12 mouse cellular contexts compared by ENCODE assay signal in the genomic region with DNA sequence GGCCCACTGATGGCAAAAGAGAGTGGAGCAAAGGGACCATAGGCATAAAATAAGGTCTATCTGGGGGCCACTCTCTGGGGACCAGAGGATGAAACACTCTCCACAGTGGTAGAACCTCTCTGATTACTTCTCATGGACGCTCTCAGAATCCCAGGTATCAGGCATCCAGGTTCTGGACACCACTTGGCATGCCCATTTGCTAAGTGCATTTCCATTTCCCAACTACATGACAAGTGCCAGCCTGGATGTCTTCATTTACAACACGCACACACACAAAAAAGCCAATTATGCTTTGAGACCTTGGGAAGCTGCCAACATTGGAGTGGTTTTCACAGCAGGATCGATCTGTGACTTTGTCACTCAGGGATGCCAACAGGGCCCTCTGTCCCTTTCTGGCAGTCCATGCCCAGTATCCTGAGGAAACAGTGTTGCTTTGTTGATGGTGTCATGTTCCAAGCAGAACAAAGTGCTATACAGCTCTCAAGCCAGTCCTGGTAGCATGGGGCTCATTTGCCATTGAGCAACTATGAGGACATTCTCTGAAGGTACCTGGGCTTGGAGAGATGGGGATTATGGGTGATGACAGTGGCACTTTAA.
DNase-seq lines count a peak whose midpoint lies in the region; ATAC-seq lines count a peak whose summit lies in the region.
"Had no signal": no experiment of that assay in that cellular context is flagged by ENCODE, and none has a peak within 500 bp of the region (broad histone marks: within the 10 kb centered on the region; RNA-seq: fewer than 3 reads in every experiment).

No protein-coding gene starts in this region.

- H3K27me3 ChIP-seq in hindbrain, embryonic 16.5 days (replicated peaks; ENCODE audit: control insufficient read depth, insufficient read depth, low read length), result no peaks in the 10 kb centered on the region
- H3K27me3 ChIP-seq: limb, embryonic 15.5 days had no signal

- H3K9me3 ChIP-seq in hindbrain, embryonic 16.5 days (ENCODE audit: control insufficient read depth, low read length), result no peaks in the 10 kb centered on the region
- H3K9me3 ChIP-seq: limb, embryonic 15.5 days had no signal

- peak; percentile 56; the same call in 1 of the 2 replicates for ATAC-seq in frontal cortex, adult (ENCODE audit: low TSS enrichment)
- peak; percentile 76 for ATAC-seq in hindbrain, embryonic 16.5 days
- ATAC-seq: CD4-positive, CD25-positive, alpha-beta regulatory T cell, adult 4 months had no signal

- WGBS in hindbrain, embryonic 16.5 days, result 64% methylated on average over 3 of the region's 3 CpGs

- H3K4me2 ChIP-seq in hindbrain, embryonic 16.5 days (ENCODE audit: low read length), result no peak overlapping the region
- H3K4me2 ChIP-seq: limb, embryonic 15.5 days; lung, embryonic 14.5 days had no signal

- H3K4me1 ChIP-seq in hindbrain, embryonic 16.5 days (ENCODE audit: control insufficient read depth, insufficient read depth, low read depth, low read length), result no peaks in the 10 kb centered on the region; the same call in 1 of the 2 replicates
- H3K4me1 ChIP-seq: limb, embryonic 15.5 days had no signal

- H3K9ac ChIP-seq in hindbrain, embryonic 16.5 days (ENCODE audit: low read depth, low read length), result no peak overlapping the region
- H3K9ac ChIP-seq: limb, embryonic 15.5 days; lung, embryonic 14.5 days had no signal

- H3K36me3 ChIP-seq in hindbrain, embryonic 16.5 days (ENCODE audit: control insufficient read depth, insufficient read depth, low read length), result peaks cover 6% of the 10 kb centered on the region

- intact Hi-C loops in left cerebral cortex, postnatal 25 days (cut with DNase I), result no loop called here
- intact Hi-C loops in gastrocnemius, postnatal 36 days (cut with DNase I), result no loop called here

- H3K4me3 ChIP-seq in hindbrain, embryonic 16.5 days (ENCODE audit: low read length), result no peak overlapping the region
- H3K4me3 ChIP-seq: limb, embryonic 15.5 days had no signal

- H3K27ac ChIP-seq in hindbrain, embryonic 16.5 days (ENCODE audit: low read depth, low read length), result no peak overlapping the region
- H3K27ac ChIP-seq: limb, embryonic 15.5 days had no signal

- DNase-seq in frontal cortex, postnatal 10 days (ENCODE audit: low spot score in 2 of 2), result no peak
- peak; percentile 42 for DNase-seq in left cerebral cortex, adult 11 months (ENCODE audit: low spot score)
- DNase-seq in left cerebral cortex, postnatal 25 days (ENCODE audit: low spot score in 2 of 2), result no peak
- peak; percentile 86 for DNase-seq in brain, adult 2 months (ENCODE audit: low read depth, low spot score)
- DNase-seq in gastrocnemius, postnatal 36 days, result no peak
- DNase-seq: gastrocnemius, postnatal 14 days; kidney, adult 9 months; lung, embryonic 14.5 days had no signal

Comparison
In these comparisons a context has a peak if more than half of its experiments do, and no peak if none do; other contexts are left out.
1. DNase-seq: peak in left cerebral cortex, adult 11 months (single experiment) and brain, adult 2 months (single experiment); none in frontal cortex, postnatal 10 days (0 of 2), left cerebral cortex, postnatal 25 days (0 of 2) and gastrocnemius, postnatal 36 days (0 of 2).